Mouse (Mus musculus): ENCODE measurements at regions not wholly inside any gene's neighbourhood (a gene's known extent, or its start where the extent isn't known, plus 50 kb on each side); places are given as distances from the start of the nearest gene placed in this dataset.

GRCm38 (mm10) chr14:105056171-105056570 lies 121.0 kb downstream of the Rbm26 start:
- TF ChIP-seq CTCF (IDR thresholded peaks at IDR 0.05) (no peak), EP300 (IDR thresholded peaks at IDR 0.05) (no peak)
